Mouse (Mus musculus): ENCODE data around the gene Zfp804b.

- TF ChIP-seq GATA1 (IDR thresholded peaks at IDR 0.05; ENCODE audit: borderline replicate concordance, low read length) = no peak
- TF ChIP-seq FLI1 (IDR thresholded peaks at IDR 0.05; ENCODE audit: low read length) = no peak
Observed at GRCm38 (mm10) chr5:6983993-6984392, 360.6 kb downstream of the Zfp804b start.
